ENCODE assay signal across 22 mouse cellular contexts in the genomic region with DNA sequence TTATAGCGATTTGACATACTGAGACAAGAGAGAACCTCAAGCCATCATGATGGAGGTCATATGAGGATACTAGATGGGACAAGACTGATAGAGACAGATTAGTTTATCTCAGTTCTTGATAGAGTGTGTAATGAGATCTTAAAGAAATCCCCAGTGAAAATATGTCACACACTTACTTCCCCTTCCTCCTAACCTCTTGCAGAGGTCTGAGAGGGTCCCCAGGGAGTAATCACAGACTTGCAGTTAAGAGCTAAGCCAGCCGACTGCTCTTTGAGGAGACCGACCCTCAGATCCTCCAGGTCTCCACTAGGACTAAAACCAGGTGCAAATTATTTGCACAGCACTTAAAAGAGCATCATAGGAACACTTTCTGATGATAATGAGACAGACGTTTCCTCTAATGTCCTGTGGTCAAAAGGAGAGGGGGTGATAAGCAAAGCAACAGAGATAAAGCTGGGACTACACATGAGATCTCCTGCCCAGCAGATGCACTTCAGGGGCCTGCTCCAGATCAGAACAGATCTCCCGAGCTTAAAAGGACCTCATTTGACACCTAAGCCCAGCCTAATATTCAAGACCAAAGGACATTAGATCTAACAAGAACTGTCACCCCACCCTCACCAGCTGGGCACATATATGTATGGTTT.
DNase-seq lines count a peak whose midpoint lies in the region; ATAC-seq and TF ChIP-seq lines count a peak whose summit lies in the region.
"Had no signal": no experiment of that assay in that cellular context is flagged by ENCODE, and none has a peak within 500 bp of the region (broad histone marks: within the 10 kb centered on the region; RNA-seq: fewer than 3 reads in every experiment).

No protein-coding gene starts in this region.

- TF ChIP-seq POLR2A in MEL (IDR thresholded peaks at IDR 0.05; ENCODE audit: control insufficient read depth in 1 of 2, insufficient read depth in 1 of 2, low read depth in 1 of 2, low read length in 2 of 2, poor library complexity in 1 of 2), result no peak

- DNase-seq in liver, embryonic 11.5 days (ENCODE audit: low spot score), result no peak
- DNase-seq in liver (no peak), MEL (ENCODE audit: low read depth, low spot score) (peak; percentile 44)
- no peak for DNase-seq in liver, embryonic 14.5 days (ENCODE audit: low read depth in 3 of 3, low spot score in 3 of 3)
- DNase-seq in splenic B cell, adult 2 months (ENCODE audit: low read depth, low spot score), result peak; percentile 86
- no peak for DNase-seq in left cerebral cortex, adult 2 months (ENCODE audit: extremely low spot score in 1 of 2, low spot score in 2 of 2)
- DNase-seq in lung, postnatal 4 days, result no peak
- DNase-seq: adrenal gland, postnatal 25 days; cerebellum, adult 11-12 months; cerebellum, postnatal 25 days; layer of hippocampus, postnatal 36 days; thymus, postnatal 25 days had no signal

- peak; percentile 58 for ATAC-seq in liver, embryonic 11.5 days (replicated peaks; ENCODE audit: low FRiP score)
- peak; percentile 45; the same call in 1 of the 2 replicates for ATAC-seq in liver, embryonic 14.5 days (ENCODE audit: insufficient read depth)
- no peak for ATAC-seq in kidney, embryonic 16.5 days (ENCODE audit: low FRiP score, low TSS enrichment)
- ATAC-seq: forebrain, embryonic 16.5 days; hindbrain, embryonic 16.5 days; intestine, postnatal 0 days had no signal

- peak; percentile 86 to 88 for TF ChIP-seq EP300 in MEL (IDR thresholded peaks at IDR 0.05; ENCODE audit: low read depth in 1 of 2, low read length in 2 of 2)
- TF ChIP-seq EP300 in liver, embryonic 14.5 days (IDR thresholded peaks at IDR 0.05; ENCODE audit: low read depth), result no peak; the same call in 1 of the 2 replicates

- H3K4me2 ChIP-seq in liver, embryonic 11.5 days, result no peak overlapping the region
- no peak overlapping the region for H3K4me2 ChIP-seq in liver, embryonic 14.5 days (ENCODE audit: low read depth)
- H3K4me2 ChIP-seq in kidney, embryonic 16.5 days (replicated peaks; ENCODE audit: low read depth, low read length), result no peak overlapping the region
- H3K4me2 ChIP-seq: embryonic facial prominence, embryonic 15.5 days; heart, embryonic 13.5 days; limb, embryonic 15.5 days; lung, embryonic 15.5 days had no signal

- H3K9ac ChIP-seq in liver, embryonic 11.5 days (ENCODE audit: low read depth, low read length), result no peak overlapping the region
- no peak overlapping the region for H3K9ac ChIP-seq in MEL (ENCODE audit: control insufficient read depth, low read depth, low read length, poor library complexity, severe bottlenecking)
- no peak overlapping the region for H3K9ac ChIP-seq in liver, embryonic 14.5 days (replicated peaks)
- H3K9ac ChIP-seq in kidney, embryonic 16.5 days (replicated peaks; ENCODE audit: low read length), result no peak overlapping the region
- H3K9ac ChIP-seq: embryonic facial prominence, embryonic 15.5 days; heart, embryonic 13.5 days; limb, embryonic 15.5 days; lung, embryonic 15.5 days had no signal

- no peaks in the 10 kb centered on the region for H3K36me3 ChIP-seq in liver, embryonic 11.5 days (ENCODE audit: control insufficient read depth, insufficient read depth, low read length)
- peaks cover 0 to 29% of the 10 kb centered on the region in 2 experiments; a peak in 2 of 4 replicates for H3K36me3 ChIP-seq in MEL (ENCODE audit: control insufficient read depth in 1 of 2, insufficient read depth in 2 of 2, low read length in 2 of 2)
- no peaks in the 10 kb centered on the region for H3K36me3 ChIP-seq in liver, embryonic 14.5 days (replicated peaks; ENCODE audit: control insufficient read depth, insufficient read depth, low read depth)
- H3K36me3 ChIP-seq in splenic B cell, adult 2 months (ENCODE audit: control insufficient read depth, insufficient read depth, low read length, poor library complexity, severe bottlenecking), result no peaks in the 10 kb centered on the region
- H3K36me3 ChIP-seq in kidney, embryonic 16.5 days (ENCODE audit: insufficient read depth, low read length), result no peaks in the 10 kb centered on the region
- H3K36me3 ChIP-seq: embryonic facial prominence, embryonic 15.5 days; limb, embryonic 15.5 days had no signal

- H3K27me3 ChIP-seq in liver, embryonic 11.5 days (replicated peaks; ENCODE audit: control insufficient read depth, insufficient read depth, low read length), result no peaks in the 10 kb centered on the region
- H3K27me3 ChIP-seq in MEL (ENCODE audit: control insufficient read depth in 1 of 2, insufficient read depth in 2 of 2, low read length in 2 of 2), result no peaks in the 10 kb centered on the region
- H3K27me3 ChIP-seq in liver, embryonic 14.5 days (ENCODE audit: control insufficient read depth, insufficient read depth, low read length), result no peaks in the 10 kb centered on the region
- H3K27me3 ChIP-seq in splenic B cell, adult 2 months (ENCODE audit: control insufficient read depth, insufficient read depth, low read length, poor library complexity, severe bottlenecking), result no peaks in the 10 kb centered on the region
- H3K27me3 ChIP-seq in kidney, embryonic 16.5 days (ENCODE audit: insufficient read depth, low read length), result no peaks in the 10 kb centered on the region
- H3K27me3 ChIP-seq: embryonic facial prominence, embryonic 15.5 days; heart, embryonic 13.5 days; limb, embryonic 15.5 days; lung, embryonic 15.5 days had no signal

- no peak overlapping the region for H3K4me3 ChIP-seq in liver, embryonic 11.5 days (ENCODE audit: low read depth, low read length)
- H3K4me3 ChIP-seq in MEL (ENCODE audit: control insufficient read depth in 1 of 2, insufficient read depth in 1 of 2, low read depth in 2 of 2, low read length in 2 of 2), result no peak overlapping the region
- no peak overlapping the region for H3K4me3 ChIP-seq in liver, embryonic 14.5 days (ENCODE audit: insufficient read depth in 1 of 2, low read depth in 2 of 2, low read length in 2 of 2)
- H3K4me3 ChIP-seq in left cerebral cortex, adult 2 months, result no peak overlapping the region
- no peak overlapping the region for H3K4me3 ChIP-seq in kidney, embryonic 16.5 days (ENCODE audit: low read length)
- H3K4me3 ChIP-seq: embryonic facial prominence, embryonic 15.5 days; heart, embryonic 13.5 days; layer of hippocampus, adult 2 months; limb, embryonic 15.5 days; lung, embryonic 15.5 days had no signal

- H3K4me1 ChIP-seq in liver, embryonic 11.5 days (replicated peaks; ENCODE audit: control insufficient read depth, insufficient read depth, low read length), result peaks cover 9% of the 10 kb centered on the region
- H3K4me1 ChIP-seq in MEL (ENCODE audit: control insufficient read depth in 1 of 2, insufficient read depth in 2 of 2, low read length in 2 of 2), result peaks cover 9 to 26% of the 10 kb centered on the region in 2 experiments
- H3K4me1 ChIP-seq in liver, embryonic 14.5 days (replicated peaks; ENCODE audit: control insufficient read depth in 2 of 2, insufficient read depth in 2 of 2, low read length in 1 of 2), result peaks cover 5 to 11% of the 10 kb centered on the region in 2 experiments; a peak in 2 of 4 replicates
- H3K4me1 ChIP-seq in kidney, embryonic 16.5 days (ENCODE audit: insufficient read depth, low read length), result peaks cover 6% of the 10 kb centered on the region; the same call in 1 of the 2 replicates
- H3K4me1 ChIP-seq: embryonic facial prominence, embryonic 15.5 days; lung, embryonic 15.5 days had no signal

- H3K9me3 ChIP-seq in liver, embryonic 11.5 days (ENCODE audit: control insufficient read depth, low read length), result no peaks in the 10 kb centered on the region
- H3K9me3 ChIP-seq in MEL (replicated peaks; ENCODE audit: insufficient read depth, low read length), result no peaks in the 10 kb centered on the region
- no peaks in the 10 kb centered on the region for H3K9me3 ChIP-seq in liver, embryonic 14.5 days (ENCODE audit: control insufficient read depth, low read length)
- H3K9me3 ChIP-seq in kidney, embryonic 16.5 days (ENCODE audit: low read length), result no peaks in the 10 kb centered on the region
- H3K9me3 ChIP-seq: embryonic facial prominence, embryonic 15.5 days; heart, embryonic 13.5 days; limb, embryonic 15.5 days; lung, embryonic 15.5 days had no signal

- intact Hi-C loops in left cerebral cortex, adult 2 months (cut with DNase I), result no loop called here

- TF ChIP-seq RAD21 in MEL (IDR thresholded peaks at IDR 0.05; ENCODE audit: low read depth, low read length), result no peak

- TF ChIP-seq CTCF in MEL (IDR thresholded peaks at IDR 0.05 in 2 of 3, conservative IDR thresholded peaks at IDR 0.05 in 1 of 3; ENCODE audit: control insufficient read depth in 1 of 3, insufficient read depth in 1 of 3, low read depth in 2 of 3, low read length in 3 of 3, poor library complexity in 1 of 3, severe bottlenecking in 1 of 3), result no peak
- TF ChIP-seq CTCF in liver, embryonic 14.5 days (IDR thresholded peaks at IDR 0.05; ENCODE audit: low read depth), result no peak
- no peak for TF ChIP-seq CTCF in left cerebral cortex, adult 2 months (IDR thresholded peaks at IDR 0.05)

- WGBS in liver, embryonic 11.5 days, result 40% methylated on average over 5 of the region's 5 CpGs
- 19% methylated on average over 5 of the region's 5 CpGs for WGBS in liver, embryonic 14.5 days (ENCODE audit: insufficient replicate concordance)
- WGBS in kidney, embryonic 16.5 days, result 64% methylated on average over 5 of the region's 5 CpGs

- no peak overlapping the region for H3K27ac ChIP-seq in liver, embryonic 11.5 days (ENCODE audit: low read depth, low read length)
- H3K27ac ChIP-seq in MEL (ENCODE audit: control insufficient read depth, low read depth, low read length), result peak overlapping the region; percentile 70
- H3K27ac ChIP-seq in liver, embryonic 14.5 days, result no peak overlapping the region
- no peak overlapping the region for H3K27ac ChIP-seq in left cerebral cortex, adult 2 months
- H3K27ac ChIP-seq in kidney, embryonic 16.5 days (ENCODE audit: low read length), result no peak overlapping the region
- H3K27ac ChIP-seq: embryonic facial prominence, embryonic 15.5 days; heart, embryonic 13.5 days; kidney, postnatal 0 days; layer of hippocampus, adult 2 months; limb, embryonic 15.5 days; lung, embryonic 15.5 days had no signal

- no peaks in the 10 kb centered on the region for H3K79me2 ChIP-seq in MEL (ENCODE audit: control insufficient read depth, insufficient read depth, low read length, poor library complexity)

TF ChIP-seq in MEL, 35 proteins besides CTCF, POLR2A, EP300 and RAD21 (continues in another document):
- peak; percentile 48; the same call in 1 of the 2 replicates for TF ChIP-seq BHLHE40 (IDR thresholded peaks at IDR 0.05; ENCODE audit: borderline replicate concordance, low read depth, low read length)
- TF ChIP-seq MXI1 (IDR thresholded peaks at IDR 0.05; ENCODE audit: low read depth, low read length), result peak; percentile 47; the same call in 1 of the 2 replicates
- TF ChIP-seq MAFK (IDR thresholded peaks at IDR 0.05; ENCODE audit: borderline replicate concordance, low read depth, low read length), result no peak
- peak; percentile 30; the same call in 1 of the 2 replicates for TF ChIP-seq MYC (IDR thresholded peaks at IDR 0.05; ENCODE audit: low read depth, low read length)
- peak; percentile 88 for TF ChIP-seq TCF12 (IDR thresholded peaks at IDR 0.05; ENCODE audit: low read depth, low read length)
- TF ChIP-seq SIN3A (IDR thresholded peaks at IDR 0.05; ENCODE audit: low read length), result peak; percentile 49; the same call in 1 of the 2 replicates
- peak; percentile 90 for TF ChIP-seq GATA1 (IDR thresholded peaks at IDR 0.05; ENCODE audit: low read depth, low read length)
- peak; percentile 74 for TF ChIP-seq ETS1 (IDR thresholded peaks at IDR 0.05; ENCODE audit: low read depth, low read length)

Comparison
In these comparisons a context has a peak if more than half of its experiments do, and no peak if none do; other contexts are left out.
1. DNase-seq: peak in MEL (single experiment) and splenic B cell, adult 2 months (single experiment); none in liver, embryonic 11.5 days (single experiment), liver (single experiment), liver, embryonic 14.5 days (0 of 3), left cerebral cortex, adult 2 months (0 of 2) and lung, postnatal 4 days (0 of 2).